Mouse (Mus musculus) urinary bladder, postnatal 4 days (tissue): ENCODE measurements around the gene Grb7.

Experiments used
- DNase-seq, 2 experiments: peaks; one replicate each; pipeline ENCODE4 v3.0.0; 2021 to 2022; ENCODE audit warnings: low spot score in 2 of 2

Gene Grb7

GRCm38 (mm10) chr11:98445679-98446078, 515 bp upstream of the Grb7 start:
- no peak for DNase-seq

DNA sequence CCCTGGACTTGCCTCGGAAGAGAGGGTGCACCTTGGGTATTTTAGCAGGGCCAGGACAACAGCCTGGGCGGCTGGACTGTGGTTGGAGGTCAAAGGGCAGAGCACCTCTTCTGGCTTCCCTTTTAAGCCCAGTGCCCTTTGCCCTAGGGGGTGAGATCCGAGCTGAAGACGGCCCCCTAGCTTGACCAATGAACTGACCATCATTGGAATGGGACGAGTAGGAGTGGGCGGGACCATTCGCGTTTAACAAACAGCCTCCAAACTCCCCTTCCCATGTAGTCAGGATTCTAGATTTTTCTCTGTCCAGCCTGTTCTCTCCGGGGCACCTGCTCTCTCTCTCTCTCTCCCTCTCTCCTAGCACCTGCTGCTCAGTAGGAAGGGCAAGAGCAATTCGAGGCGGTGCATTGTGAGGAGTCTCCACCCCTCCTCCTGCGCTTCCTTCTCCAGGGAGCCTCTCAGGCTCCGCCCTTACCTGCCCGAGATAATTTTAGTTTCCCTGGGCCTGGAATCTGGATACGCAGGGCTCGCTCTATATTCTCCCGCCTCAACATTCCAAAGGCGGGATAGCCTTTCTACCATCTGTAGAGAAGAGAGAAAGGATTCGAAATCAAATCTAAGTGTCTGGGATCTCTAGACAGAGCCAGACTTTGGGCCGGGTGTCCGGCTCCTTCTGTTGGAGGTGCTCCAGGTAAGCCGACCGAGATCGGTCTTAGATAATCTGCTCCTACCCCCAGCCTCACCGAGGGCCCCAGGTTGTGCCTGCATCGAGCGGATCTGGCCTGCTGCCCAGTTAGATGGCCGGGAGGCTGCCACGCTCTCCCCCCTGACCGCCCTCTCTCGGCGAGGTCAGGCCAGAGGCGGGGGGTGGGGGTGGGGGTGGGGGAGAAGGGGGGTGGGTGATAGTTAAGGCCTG, 624 bp downstream of the Grb7 start:
- DNase-seq: peak in 1 of 2 experiments; percentile 22

- DNase-seq: no peak
Measured at GRCm38 (mm10) chr11:98447475-98447834, 1.3 kb downstream of the Grb7 start.

DNA sequence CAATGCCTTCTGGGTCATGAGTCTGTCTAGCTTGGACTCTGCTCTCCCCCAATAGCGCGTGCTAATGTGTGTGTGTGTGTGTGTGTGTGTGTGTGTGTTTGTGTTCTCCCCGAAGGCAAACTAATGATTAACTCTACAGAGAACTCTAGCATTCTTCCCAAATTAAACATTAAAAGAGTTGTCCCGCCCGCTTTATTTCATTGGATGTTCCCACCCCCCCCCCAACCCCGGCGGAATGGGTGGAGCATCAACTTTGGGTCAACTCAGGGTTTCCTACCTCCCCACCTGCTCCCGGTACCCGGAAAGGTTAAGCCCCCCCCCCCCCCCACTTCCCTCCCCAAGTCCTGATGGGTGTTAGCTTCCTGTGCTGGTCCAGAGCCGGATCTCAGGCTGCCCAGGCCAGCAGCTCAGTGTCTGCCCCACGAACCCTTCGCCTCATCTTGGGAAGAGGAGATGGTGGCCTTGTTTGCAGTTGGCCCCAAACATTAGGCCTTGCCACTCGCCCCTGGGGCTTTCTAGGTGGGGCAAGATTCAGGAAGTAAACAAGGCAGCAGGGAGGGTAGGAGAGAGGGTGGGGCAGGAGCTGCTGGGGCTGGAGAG, 2.1 kb downstream of the Grb7 start:
- peak in 1 of 2 experiments; percentile 17 for DNase-seq

GRCm38 (mm10) chr11:98449419-98449818, 3.2 kb downstream of the Grb7 start:
- DNase-seq: no peak

- DNase-seq: no peak
Measured at GRCm38 (mm10) chr11:98449921-98450771, 4.0 kb downstream of the Grb7 start.

DNA sequence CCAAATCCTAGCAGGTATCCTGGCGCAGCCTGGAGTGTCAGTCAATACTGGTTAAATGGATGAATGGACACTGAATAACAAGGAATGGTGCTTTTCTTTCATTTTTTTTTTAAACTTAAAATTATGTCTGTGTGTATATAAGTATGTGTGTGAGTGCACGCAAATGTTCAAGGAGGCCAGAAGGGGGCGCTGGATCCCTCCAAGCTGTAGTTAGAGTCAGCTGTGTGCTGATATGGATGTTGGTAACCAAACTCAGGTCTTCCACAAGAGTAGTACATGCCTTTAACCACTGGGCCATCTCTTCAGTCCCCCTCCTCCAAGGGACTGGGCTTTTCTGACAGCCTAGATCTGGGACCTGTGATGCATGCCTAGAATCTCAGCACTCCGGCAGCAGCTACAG, 9.3 kb downstream of the Grb7 start:
- DNase-seq: no peak

GRCm38 (mm10) chr11:98456545-98456944, 10.4 kb downstream of the Grb7 start:
- no peak for DNase-seq

DNA sequence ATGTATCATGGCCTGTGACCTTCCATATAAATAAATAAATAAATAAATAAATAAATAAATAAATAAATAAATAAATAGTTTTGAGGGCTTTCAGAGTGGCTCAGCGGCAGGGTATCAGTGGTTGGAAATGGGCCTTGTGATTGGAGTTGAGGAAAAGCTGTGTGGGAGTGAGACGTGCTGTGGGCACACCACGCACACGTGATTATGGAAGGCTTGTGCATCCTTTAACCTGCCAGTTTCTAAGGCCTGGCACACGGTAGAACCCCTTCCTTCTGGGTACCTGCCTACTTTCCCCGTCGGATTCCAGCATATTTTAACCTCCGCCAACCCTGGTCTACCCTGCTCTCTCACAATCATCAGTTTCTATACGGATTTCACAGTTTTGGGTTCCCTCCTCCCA, 10.8 kb downstream of the Grb7 start:
- no peak for DNase-seq

DNA sequence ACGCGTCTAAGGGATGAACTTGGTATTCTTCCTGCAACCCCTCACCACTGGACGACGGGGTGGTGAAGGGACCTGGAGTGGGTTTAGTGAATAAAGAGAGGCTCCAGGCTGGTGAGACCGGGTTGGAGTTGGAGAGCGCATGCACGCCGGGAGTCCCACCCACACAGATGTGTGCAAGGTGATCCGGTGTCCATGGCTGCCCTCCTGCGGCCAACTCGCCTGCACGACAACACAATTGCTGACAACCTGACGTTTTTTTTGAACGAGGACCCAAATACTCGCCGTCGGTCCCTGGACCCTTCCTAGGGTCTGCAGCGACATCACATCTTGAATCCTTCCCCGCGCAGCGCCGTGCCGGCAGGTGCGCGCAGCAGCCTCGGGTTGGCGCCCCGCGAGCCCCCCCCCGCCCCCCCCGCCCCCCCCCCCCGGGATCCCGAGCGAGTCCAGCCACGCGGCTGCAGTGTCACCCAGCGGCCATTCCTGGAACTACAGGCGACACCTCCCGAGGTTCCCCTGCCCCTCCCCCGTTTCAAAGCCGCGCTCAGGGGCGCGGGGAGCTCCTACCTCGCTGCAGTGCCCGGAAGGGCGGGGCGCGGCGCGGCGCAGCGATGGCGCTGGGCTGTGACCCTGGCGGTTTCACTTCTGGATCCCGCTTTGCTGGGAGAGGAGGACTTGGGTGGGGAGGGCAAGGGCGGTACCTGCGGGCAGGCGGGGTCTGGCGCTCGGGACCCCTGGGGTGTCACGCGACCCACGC, 11.3 kb downstream of the Grb7 start:
- peak; percentile 77 to 92 for DNase-seq

DNA sequence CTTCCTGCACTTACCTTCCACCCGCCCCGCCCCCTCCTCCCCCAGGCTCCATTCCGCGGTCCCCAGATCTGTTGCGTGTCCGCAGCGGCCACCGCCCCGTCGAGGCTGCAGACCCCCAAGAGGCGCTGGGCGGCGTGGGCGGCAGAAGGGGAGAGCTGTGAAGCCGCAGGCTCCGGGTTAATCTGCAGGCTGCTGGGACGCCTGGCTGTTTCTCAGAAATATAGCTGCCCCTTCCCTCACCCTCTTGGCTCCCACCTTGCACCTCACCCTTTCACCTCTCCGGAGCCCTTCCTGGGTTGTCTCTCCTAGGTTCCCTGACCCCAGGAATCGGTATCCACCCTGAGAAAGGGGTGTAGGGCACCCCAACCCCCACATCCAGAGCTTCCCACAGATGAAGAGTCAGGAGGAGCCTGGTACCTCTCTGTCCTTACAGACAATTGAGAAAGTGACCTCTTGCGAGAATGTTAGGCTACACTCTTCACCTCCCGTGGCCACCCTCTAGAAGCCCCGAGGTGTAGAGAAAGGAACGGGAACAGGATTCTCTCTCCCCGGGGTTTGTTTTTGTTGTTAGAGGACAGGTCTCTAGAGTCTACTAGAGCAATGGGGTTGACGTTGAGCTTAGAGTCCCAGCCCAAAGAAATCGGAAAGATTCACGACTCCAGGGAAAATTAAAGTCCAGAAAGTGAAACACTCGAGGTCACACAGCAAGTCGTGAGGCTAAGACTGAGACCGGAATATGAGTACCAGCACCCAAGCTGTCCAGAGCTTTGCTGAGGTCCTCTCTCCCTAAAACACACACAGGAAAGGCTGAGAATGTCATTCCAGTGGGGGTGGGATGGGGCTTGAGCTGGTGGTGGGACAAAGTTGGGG, 12.2 kb downstream of the Grb7 start:
- DNase-seq: no peak

GRCm38 (mm10) chr11:98459071-98459741, 13.0 kb downstream of the Grb7 start:
- DNase-seq: no peak

DNA sequence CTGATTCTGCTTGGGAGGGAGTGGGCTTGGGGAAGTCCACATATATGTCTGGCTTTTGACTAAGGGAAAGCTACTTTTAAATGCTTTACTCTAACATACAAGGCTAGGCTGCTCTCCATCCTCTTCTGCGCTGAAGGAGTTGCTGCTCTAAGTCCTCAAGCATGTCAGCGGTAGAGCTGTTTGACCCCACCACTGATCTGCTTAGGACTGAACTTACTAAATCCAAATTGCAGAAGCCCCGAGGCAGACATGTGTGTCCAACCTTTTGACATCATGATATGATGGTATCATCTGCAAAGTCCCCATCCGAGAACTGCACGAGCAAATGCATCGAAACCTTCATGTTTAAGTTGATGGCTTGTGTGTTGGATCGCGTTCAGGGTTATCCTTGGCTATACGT, 13.7 kb downstream of the Grb7 start:
- no peak for DNase-seq

GRCm38 (mm10) chr11:98461109-98461720, 15.0 kb downstream of the Grb7 start:
- no peak for DNase-seq

GRCm38 (mm10) chr11:98462255-98462654, 16.1 kb downstream of the Grb7 start:
- DNase-seq: no peak

GRCm38 (mm10) chr11:98463911-98464310, 17.7 kb downstream of the Grb7 start:
- no peak for DNase-seq

GRCm38 (mm10) chr11:98464516-98464915, 18.3 kb downstream of the Grb7 start:
- DNase-seq: no peak

DNA sequence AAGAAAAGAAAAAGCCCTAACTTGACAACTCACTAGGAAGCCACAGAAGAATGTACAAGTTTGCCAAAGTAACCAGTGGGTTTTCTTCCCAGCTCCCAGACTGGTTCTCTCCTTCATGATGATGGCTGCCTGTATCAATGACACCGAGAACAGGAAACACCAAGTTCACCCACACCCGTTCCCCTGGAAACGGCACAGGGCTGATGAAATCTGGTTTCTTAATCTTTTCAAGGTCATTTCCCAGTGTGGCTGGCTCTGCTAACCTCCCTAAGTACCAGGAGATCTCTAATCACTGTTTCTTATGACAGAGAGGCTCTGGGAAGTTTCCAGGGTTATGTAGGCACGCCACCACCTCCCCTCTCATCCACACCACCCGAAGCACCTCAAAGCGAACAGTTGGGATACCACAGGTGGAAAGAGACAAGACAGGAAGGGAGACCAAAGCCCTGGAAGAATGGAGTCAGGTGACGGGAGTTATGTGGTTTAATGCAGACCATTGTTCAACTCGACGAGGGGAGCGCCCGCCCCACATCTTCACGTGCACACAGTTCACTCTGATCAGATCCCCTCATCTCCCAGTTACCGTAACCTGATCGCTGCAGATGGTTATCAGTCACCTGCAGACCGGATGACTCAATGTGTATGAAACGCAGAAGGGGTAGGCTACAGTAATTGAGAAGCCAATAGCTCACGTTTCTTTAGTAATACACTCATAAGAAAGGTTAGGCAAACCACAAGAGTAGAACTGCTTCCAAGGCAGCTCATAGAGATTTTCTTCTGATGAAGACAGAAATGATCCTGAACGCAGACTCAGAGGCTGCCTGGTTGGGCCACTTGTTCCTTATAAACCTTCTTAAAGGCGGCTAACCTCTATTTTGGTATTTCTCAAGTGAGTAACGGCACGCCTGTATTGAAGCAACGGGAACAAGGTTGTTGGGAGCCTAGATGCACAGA, 23.8 kb downstream of the Grb7 start:
- DNase-seq: no peak
